Mouse (Mus musculus) layer of hippocampus, postnatal 14 days (tissue): ENCODE measurements at regions not wholly inside any gene's neighbourhood (a gene's known extent, or its start where the extent isn't known, plus 50 kb on each side); places are given as distances from the start of the nearest gene placed in this dataset.

Experiments used
- DNase-seq, 2 experiments: peaks; one replicate each; pipeline ENCODE4 v3.0.0; 2021 to 2022; ENCODE audit warnings: low spot score in 2 of 2, mixed read lengths in 1 of 2

DNA sequence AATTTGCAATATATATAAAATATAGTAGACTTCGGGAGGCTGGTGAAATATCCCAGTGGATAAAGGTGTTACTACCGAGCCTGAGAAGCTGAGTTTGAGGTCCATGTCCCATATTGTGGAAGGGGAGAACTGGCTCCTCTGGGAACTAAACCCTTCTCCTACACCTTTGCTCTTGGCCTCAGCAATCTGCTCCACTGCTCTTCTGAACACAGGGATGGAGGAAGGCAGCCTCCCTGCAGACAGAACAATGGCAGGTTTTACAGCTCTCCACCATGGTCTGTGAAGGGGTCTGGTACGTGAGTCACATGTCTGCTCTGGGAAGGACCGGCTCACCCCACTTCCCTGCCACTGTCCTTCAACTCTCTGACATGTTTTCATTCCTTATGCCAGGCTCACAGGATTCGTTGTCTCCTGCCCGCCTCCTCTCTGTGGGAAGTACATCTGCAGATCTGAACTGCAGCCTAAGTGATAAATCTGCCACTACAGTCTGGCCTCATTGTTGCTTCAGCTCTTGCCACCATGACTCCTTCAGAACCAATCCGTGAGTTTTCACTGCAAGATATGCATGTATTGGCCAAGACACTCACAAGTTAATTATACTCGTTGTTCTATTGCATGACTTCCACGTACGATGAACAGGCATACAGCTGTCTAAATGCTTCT is 220.0 kb upstream of the Gm9767 start:
- DNase-seq = no peak

DNA sequence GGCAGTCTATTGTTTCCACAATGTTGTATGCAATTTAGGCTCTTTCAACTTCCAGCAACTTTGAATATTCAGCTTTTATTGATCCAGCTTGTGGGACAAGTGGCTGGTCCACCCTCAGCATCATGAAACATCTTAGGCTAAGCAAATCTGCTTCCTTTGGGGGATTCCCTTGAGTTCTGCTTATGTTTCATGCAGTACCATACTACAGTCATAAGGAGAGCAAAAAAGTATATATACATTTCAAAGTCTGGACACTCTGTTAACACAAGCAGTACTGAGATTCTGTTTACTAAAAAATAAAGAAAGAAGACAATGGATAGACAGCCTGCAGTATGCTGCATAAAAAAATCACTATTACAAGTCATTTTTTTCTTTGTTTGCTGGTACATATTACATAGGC is 233.7 kb upstream of the Gm9767 start:
- no peak for DNase-seq

DNA sequence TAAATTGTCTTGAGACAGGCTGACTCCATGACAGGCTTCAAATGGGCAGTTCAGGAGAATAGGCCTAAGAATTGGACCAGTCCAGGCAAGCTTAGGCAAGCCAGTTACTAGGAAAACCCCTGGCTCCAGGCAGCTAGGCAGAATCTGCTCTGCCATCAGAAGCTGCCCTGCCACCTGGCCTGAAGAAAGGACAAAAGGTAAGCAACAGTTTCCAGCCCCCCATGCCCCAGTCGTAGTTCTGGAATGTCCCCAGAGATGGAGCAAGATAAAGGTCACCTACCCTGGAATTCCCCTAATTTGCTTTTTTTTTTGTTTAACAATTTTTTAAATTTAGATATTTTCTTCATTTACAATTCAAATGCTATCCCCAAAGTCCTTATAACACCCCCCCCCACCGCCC is 248.8 kb upstream of the Gm9767 start:
- DNase-seq = no peak

DNA sequence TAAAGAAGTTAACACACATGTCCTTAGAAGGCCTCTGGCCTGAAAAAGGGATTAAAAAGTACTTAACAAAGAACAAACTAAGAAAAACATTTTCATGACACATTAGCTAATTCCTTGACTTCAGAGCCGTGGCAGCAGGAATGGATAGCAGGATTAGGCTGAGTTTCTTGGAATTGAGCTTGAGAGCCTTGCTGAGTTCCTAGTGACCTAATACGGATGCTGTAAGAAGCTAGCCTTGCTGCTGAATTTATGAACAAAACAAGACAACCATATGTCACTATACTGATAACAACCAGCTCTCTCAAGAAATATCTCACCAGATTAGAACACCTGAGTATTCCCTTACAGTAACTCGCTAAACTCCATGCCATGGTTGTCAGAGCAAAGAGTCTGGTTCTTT is 268.2 kb upstream of the Smlr1 start:
- no peak for DNase-seq

DNA sequence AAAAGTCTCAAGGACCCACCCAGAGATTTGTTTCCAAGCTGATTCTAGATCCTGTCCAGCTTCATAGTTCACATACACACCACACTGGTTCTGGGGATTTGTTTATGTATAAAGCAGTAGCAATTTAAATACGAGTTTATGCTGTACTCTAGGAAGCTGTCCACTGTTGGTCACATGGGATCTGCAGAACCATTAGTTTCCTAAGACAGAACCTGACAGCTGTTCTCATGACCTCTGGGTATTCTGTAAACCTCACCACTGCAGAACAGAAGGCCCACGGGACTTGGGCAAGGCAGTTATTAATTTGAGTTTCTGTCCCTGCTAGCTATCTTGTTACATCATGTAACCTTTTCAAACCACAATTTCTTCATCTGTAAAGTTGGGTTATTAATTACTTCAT is 265.4 kb upstream of the Smlr1 start:
- no peak for DNase-seq

DNA sequence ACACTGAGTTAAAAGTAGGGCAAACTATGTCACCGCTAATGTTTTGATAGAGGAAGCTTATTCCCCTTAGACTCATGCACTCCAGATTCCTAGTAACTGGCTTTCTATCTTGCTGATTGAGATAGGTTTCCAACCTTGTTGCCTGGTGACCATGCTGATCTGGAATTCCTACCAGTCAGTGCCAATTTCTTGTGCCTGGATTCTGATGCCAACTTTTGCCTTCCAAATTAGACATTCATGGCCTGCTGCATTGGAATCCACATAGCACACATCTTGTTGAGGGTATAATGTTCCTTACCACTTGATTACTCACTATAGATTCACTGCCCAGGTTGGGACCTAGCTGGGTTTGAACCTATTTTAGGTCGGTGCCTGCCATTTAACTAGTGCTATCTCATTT is 262.8 kb upstream of the Smlr1 start:
- DNase-seq = peak in 1 of 2 experiments; percentile 40

DNA sequence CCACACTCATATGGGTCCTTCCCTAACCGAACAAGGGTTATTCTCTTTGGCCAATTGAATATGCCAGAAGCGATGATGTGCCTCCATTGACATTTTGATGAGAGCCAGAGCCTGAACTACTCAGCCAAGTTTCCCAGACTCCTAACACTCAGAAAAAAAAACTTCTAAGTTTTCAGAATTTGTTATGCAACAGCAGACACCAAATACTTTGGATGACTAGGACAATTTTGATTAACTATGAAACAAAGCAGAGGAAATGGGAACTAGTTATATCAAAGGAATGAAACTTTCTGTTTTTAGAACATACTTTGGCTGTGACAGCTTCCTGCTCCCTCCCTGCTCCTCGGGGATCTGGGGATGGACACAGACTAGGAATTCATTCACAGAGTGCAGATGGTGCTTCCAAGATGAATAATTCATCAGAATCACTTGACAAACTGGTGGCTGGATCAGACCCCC is 254.3 kb upstream of the Smlr1 start:
- peak in 1 of 2 experiments; percentile 17 for DNase-seq

DNA sequence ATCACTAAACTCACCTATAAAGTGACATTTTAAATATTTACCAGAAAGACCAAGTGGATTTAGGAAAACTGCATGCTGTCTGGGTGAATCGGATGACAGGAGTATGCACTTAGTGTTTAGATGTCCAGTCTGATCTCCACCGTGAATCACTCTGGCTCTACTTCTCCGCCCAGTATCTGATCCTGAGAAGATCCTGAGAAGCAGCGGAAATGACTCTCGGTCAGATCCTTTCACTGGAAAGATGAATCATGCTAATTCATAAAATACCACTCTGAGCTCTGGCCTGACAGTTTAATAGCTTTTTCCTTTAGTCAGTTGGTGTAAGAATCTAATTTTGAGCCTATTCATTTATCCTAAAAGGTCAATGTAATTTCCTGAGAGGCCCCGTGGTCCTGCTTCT is 252.6 kb upstream of the Smlr1 start:
- DNase-seq = no peak

DNA sequence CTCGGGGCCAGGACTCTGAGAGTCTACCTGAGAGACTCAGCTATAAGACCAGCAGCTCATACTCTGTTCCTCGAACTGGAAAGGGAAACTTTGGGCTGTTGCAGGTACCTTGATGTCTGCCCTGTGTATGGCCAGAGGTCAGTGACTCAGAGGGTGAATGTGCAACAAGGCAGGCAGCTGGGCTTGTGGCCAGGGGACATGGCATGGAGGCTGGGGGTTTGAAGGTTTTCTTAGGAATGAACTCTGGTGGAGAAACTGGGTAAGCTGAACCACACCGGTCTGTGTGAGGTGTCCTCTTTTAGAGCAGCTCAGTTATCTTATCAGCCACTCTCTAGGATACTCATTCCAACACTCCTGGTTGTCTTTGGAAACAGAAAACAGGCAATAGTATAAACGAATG is 251.9 kb upstream of the Smlr1 start:
- no peak for DNase-seq

DNA sequence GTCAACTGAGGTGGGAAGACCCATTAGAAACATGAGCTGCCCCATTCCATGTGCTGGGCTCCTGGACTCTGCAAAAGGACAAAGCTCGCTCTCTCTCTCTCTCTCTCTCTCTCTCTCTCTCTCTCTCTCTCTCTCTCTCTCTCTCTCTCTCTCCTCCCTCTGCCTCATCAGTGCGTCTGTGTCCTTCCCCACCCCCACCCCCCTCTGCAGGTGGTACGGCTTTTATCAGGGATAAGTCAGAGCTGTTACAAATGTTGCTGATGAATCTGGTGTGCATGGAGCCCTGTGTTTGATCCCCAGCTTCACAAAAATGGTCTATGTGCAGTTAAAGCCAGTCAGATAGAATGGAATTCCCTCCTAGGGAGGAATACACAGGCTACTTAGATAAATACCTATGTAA is 247.8 kb upstream of the Smlr1 start:
- no peak for DNase-seq

DNA sequence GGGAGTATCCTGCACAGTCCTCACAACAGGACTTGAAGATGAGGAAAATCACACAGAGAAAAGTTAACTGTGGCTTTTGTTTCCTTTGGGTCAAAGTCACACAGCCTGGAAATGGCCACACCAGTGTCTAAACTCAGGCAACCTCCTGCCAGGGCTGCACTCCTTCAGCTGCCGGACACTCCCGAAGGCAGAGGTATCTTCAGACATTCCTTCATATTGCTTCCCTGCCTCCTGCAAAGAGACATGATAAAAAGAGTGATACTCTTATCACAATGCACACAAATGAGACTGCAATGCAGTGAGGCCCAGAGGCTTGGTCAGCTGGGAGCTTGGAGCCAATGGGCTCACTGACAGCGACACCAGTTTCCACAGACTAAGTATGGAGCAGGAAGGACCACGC is 243.4 kb upstream of the Smlr1 start:
- no peak for DNase-seq

DNA sequence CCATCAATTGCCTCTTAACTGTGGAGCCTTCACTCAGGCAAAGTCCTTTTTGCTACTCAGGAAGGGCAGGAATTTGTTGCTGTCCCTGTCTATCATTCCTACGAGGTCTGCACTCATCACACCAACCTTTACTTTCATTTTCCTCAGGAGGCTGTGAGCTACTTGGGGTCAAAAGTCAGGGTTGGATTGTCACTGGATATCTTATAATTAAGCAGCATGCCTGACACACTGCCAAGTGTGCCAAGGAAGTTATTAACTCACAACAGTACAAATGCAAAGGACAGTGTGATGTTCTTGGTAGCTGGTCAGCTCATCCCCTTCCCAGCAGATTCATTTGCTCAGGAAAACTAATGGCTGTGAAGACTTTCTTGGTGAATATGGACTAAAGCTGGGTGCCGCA is 241.7 kb upstream of the Smlr1 start:
- no peak for DNase-seq

DNA sequence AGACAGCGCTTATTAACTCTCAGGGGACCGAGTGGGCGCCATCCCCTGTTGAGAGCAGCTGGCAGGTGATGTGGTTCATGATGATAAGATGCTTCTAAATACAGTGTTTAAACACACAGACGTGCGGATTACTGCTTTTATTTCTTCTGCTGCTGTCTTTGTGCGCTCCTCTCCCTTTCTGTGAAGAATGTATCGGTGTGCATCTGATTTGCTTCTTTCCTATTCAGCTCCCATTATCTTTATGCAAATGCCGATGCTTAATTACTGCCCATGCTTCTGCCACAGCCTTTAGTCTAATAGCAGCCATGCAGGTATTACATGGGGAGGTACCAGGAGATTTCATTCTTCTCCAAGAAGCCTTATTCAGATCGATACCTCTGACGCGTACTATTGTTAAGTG is 240.6 kb upstream of the Smlr1 start:
- DNase-seq = no peak

DNA sequence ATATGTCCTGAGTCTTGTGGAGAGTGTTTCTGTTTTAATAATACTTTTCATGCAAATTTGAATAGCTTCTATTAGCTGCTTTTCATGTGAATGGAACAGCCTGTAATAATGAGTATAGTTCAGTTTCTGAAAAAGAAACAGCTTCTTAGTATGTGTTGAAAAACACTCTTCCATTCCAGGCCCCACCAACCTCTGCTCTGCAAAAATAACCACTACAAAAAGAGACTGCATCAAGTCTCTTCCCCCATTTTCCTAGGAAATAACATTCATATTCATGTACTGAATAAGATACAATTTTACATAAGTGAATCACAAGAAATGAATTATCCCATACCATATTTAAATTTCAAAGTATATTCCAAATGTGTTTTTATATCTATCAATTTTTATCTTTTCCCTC is 234.0 kb upstream of the Smlr1 start:
- no peak for DNase-seq

DNA sequence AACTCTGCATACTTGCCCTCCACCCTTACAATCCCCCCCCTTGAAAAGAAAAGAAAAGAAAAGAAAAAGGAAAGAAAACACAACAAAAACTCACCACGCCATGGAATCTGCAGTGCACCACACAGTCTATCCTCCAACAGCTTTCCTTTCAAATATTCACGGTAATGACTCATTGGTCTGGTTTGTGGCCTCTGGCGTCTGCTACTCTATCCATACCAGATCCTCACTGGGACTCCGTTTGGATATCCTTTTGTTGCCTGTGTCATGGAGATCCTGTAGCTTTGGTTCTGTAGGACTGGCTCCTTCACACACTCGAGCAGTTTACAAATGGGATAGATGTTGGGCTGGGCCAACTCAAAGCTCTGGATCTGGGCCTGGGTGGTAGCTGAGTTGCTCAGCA is 232.4 kb upstream of the Smlr1 start:
- no peak for DNase-seq

DNA sequence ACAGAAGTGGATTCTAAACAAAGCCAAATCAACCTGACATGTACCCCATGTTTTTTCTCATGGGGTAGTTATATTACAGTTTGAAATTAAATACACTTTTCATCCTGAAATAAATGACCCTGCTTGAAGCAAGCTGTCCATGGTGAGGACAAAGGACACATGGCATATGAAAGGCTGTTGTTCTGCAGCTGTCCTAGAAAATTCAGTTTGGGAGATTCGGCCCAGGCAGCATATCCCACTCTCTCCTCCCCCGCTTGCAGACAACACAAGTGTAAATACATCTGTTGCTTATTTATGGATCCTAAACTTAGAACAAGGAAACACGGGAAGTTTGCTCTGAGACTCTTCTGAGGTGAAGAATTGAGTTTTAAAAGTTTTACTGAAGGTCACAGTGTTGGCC is 218.2 kb upstream of the Smlr1 start:
- DNase-seq = no peak

DNA sequence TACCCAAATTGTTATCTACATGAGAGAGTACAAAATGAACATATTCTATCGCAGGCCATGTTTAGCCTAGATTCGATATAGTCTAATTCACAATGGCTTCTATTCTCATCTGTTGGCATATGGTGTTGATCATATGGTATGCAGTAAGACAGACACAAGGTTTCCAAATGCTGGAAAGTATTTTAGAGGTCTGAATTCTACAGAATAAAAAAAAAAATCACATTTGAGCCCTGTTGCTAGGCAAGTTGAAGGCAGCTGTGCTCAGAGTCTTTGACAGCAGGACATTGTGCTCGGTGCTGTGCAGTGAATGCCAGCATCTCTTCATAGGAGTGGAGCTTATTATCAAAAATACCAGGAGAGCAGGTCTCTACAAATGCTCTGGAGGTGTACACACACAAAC is 206.6 kb upstream of the Smlr1 start:
- peak; percentile 22 to 24 for DNase-seq

DNA sequence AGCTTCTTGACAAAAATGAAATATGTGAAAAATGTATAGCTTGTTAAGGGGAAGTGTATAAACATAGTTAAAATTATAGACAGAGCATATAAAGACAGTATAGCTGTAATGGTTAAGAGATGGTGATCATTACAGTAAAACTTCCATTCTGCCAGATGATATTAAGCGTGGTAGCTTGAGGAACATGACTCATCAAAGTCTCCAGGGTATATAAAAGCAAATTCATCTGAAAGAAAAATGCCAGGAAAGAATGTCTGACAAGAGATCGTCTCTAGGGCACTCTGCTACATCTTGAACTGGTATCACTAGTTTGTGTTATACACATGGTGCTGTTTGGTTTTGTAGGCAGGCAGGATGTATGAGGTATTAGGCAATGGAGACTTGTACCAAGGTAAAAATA is 204.9 kb upstream of the Smlr1 start:
- no peak for DNase-seq

DNA sequence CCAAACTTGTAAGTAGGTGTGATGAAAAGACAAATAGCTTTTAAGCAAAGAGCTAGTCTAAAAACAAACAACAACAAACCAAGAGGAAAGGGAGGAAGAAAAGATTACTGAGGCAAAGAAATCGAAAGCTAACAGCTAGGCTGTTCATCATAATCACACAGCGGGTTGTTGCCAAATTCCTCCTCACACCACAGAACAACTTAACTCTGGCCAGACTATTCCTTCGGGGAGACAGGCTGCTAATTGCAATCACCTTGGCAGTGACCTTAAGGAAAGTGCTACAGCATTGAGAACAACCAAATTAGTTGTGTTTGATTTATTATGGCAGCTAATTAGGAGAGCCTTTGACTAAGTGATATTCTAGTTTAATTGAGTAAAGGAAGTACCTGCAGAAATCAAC is 194.4 kb upstream of the Smlr1 start:
- DNase-seq = peak in 1 of 2 experiments; percentile 12

DNA sequence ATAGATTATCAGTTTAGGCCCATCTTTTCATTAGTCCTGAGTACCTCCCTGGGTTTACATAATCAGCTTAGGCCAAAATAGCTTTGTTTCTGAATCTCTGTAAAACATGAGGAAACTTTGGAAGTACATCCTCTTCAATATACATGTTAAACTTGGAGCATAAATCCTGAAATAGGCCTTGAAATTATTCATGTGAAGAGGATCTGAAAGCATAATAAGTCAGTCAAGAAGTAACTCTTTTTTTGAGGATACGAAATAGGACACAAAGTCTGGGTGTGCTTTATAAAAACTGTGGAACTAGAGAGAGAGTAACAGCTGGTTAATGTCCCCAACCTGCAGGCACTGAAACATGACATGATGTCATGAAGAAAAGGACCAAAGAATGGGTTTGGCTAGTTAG is 187.9 kb upstream of the Smlr1 start:
- no peak for DNase-seq

DNA sequence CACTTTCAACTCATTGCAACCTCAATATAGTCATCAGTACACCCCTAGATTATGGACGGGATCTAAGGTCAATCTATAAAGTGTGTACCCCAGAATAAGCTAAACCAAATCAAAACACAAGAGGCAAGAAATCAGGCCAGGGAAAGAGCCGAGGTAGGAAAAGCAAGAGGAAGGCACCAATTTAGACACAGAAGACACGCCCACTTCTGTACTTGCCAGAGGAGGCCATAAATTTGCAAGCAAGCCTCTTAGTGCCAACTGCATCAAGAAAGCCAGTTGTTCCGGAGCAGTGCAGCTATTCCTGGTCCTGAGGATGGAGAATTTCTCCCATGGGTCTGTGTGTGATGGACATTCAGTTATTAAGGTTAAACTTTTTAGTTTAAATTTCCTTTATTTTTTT is 179.7 kb upstream of the Smlr1 start:
- DNase-seq = no peak

DNA sequence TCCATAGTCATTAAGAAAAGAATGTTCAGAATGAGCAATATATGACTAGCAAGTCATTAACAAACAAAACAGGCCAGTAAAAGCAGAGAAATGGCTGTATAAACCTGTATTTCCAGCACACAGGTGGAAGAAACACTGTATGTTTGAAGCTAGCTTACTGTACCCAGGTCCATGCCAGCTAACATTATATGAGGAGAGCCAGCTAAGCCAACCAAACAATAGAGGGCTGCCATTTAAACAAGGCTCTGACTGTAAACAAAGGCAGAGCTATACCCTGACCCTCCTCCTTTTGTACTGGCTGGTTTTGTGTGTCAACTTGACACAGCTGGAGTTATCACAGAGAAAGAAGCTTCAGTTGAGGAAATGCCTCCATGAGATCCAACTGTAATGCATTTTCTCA is 178.6 kb upstream of the Smlr1 start:
- DNase-seq = no peak

DNA sequence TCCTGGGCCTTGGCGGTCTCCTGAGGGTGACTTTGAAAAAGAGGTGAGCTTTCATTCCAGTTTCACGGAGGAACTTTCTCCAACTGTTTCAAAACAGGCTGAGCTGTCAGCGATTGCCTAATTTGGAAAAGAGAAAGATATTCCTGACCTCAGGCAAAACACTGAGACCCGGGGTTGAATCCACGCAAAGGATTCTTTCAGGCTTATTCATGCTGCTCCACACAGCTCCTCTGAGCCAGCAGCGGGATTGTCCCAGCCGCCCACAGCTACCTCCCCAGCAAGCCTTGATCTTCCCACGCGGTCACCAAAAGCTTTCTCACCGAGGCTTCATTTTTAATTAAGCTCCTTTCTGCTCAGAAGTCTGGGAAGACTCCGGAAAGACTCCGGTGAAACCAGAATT is 178.0 kb upstream of the Smlr1 start:
- DNase-seq = no peak

DNA sequence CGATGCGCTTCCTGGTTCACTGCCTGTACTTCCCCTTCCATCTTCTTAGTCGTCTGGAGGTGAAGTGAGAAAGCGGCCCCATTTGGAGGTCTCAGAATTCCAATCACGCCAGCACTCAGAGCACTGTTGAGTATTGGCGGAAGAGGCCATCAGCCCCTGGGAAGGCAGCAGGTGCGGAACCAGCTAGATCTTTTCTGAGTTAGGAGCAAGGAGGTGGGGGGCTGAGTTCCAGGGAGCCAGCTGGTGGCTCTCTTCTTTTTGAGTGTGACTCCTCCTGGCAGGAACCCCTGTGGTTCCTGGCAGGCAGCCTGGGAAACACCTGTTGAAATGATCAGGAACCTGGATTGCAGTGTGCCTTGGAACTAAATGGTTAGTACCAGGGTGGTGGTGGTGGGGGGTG is 171.9 kb upstream of the Smlr1 start:
- no peak for DNase-seq
